ENCODE assay signal across 8 mouse cellular contexts in the genomic region with DNA sequence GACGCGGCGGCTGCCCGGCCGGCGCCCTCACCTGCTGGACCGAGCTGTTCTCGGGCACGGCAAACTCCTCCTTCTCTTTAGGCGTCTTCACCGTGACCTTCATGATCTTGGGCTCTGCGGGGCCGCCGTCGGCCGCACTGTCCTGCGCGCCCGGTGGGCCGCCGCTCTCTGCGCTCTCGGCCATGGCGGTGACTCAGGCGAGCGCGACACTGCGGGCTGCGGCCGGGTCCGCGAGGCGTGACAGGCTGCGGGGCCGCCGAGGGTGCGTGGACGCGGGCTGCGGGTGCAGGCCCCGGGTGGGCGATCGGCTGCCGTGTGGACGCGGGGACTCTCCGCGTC. TPM values are rescaled to one million over a fixed set of nuclear protein-coding genes. Genes with fewer than 3 reads are reported as not detected.
DNase-seq lines count a peak whose midpoint lies in the region; ATAC-seq and TF ChIP-seq lines count a peak whose summit lies in the region.

No protein-coding gene starts in this region.

- H3K4me1 ChIP-seq in heart, embryonic 12.5 days (replicated peaks) = peaks cover 31% of the 10 kb centered on the region
- H3K4me1 ChIP-seq in E14TG2a.4 (replicated peaks; ENCODE audit: low read depth, low read length) = peaks cover 51% of the 10 kb centered on the region
- peaks cover 41% of the 10 kb centered on the region for H3K4me1 ChIP-seq in forebrain, embryonic 13.5 days
- peaks cover 25% of the 10 kb centered on the region for H3K4me1 ChIP-seq in liver, embryonic 16.5 days (ENCODE audit: control insufficient read depth, low read depth, low read length)

- no peaks in the 10 kb centered on the region for H3K36me3 ChIP-seq in heart, embryonic 12.5 days
- H3K36me3 ChIP-seq in E14TG2a.4 (ENCODE audit: insufficient read depth, low read length) = peaks cover 25% of the 10 kb centered on the region; the same call in 1 of the 2 replicates
- H3K36me3 ChIP-seq in forebrain, embryonic 13.5 days (ENCODE audit: poor library complexity, severe bottlenecking) = no peaks in the 10 kb centered on the region
- no peaks in the 10 kb centered on the region for H3K36me3 ChIP-seq in liver, embryonic 16.5 days (ENCODE audit: control insufficient read depth, insufficient read depth)

- H3K4me2 ChIP-seq in heart, embryonic 12.5 days = peak overlapping the region; percentile 84
- peak overlapping the region; percentile 82 for H3K4me2 ChIP-seq in forebrain, embryonic 13.5 days
- H3K4me2 ChIP-seq in liver, embryonic 16.5 days (ENCODE audit: low read depth, low read length) = peak overlapping the region; percentile 95

- peak overlapping the region; percentile 73 for H3K4me3 ChIP-seq in heart, embryonic 12.5 days
- H3K4me3 ChIP-seq in E14TG2a.4 (replicated peaks; ENCODE audit: low read length) = peak overlapping the region; percentile 91
- H3K4me3 ChIP-seq in forebrain, embryonic 13.5 days = peak overlapping the region; percentile 98
- peak overlapping the region; percentile 99 for H3K4me3 ChIP-seq in liver, embryonic 16.5 days (ENCODE audit: low read depth, low read length)

- H3K27ac ChIP-seq in heart, embryonic 12.5 days (ENCODE audit: poor library complexity, severe bottlenecking) = peak overlapping the region; percentile 70
- peak overlapping the region; percentile 77 for H3K27ac ChIP-seq in forebrain, embryonic 13.5 days
- H3K27ac ChIP-seq in liver, embryonic 16.5 days (ENCODE audit: low read length) = peak overlapping the region; percentile 87

- peak; percentile 73 for ATAC-seq in heart, embryonic 12.5 days (ENCODE audit: insufficient number of reproducible peaks, low FRiP score)
- ATAC-seq in forebrain, embryonic 13.5 days = no peak; the same call in 1 of the 2 replicates
- peak; percentile 57 for ATAC-seq in liver, embryonic 16.5 days (ENCODE audit: low read depth)

- DNase-seq in heart, adult 9 months (ENCODE audit: low spot score in 2 of 2) = no peak
- no peak for DNase-seq in adrenal gland, postnatal 10 days
- no peak for DNase-seq in spleen, postnatal 36 days (ENCODE audit: low spot score in 2 of 2)
- no peak for DNase-seq in frontal cortex, adult 2 months (ENCODE audit: extremely low spot score in 1 of 2, low spot score in 1 of 2)

- H3K27me3 ChIP-seq in heart, embryonic 12.5 days (replicated peaks) = 0 out of 2 replicates have a peak, but pooled peaks cover 3% of the 10 kb centered on the region
- H3K27me3 ChIP-seq in E14TG2a.4 (ENCODE audit: insufficient read depth, low read length) = peaks cover 8% of the 10 kb centered on the region; the same call in 1 of the 2 replicates
- 0 out of 2 replicates have a peak, but pooled peaks cover 2% of the 10 kb centered on the region for H3K27me3 ChIP-seq in forebrain, embryonic 13.5 days
- H3K27me3 ChIP-seq in liver, embryonic 16.5 days (ENCODE audit: control insufficient read depth, insufficient read depth, low read depth, low read length) = no peaks in the 10 kb centered on the region

- no peaks in the 10 kb centered on the region for H3K9me3 ChIP-seq in heart, embryonic 12.5 days (replicated peaks)
- H3K9me3 ChIP-seq in E14TG2a.4 (ENCODE audit: low read length) = no peaks in the 10 kb centered on the region
- H3K9me3 ChIP-seq in forebrain, embryonic 13.5 days (replicated peaks) = no peaks in the 10 kb centered on the region
- H3K9me3 ChIP-seq in liver, embryonic 16.5 days (replicated peaks; ENCODE audit: control insufficient read depth, low read length) = no peaks in the 10 kb centered on the region

- TF ChIP-seq CTCF in E14TG2a.4 (conservative IDR thresholded peaks at IDR 0.05; ENCODE audit: low read length) = no peak

- H3K9ac ChIP-seq in heart, embryonic 12.5 days = peak overlapping the region; percentile 93
- H3K9ac ChIP-seq in forebrain, embryonic 13.5 days = peak overlapping the region; percentile 98
- peak overlapping the region; percentile 99 for H3K9ac ChIP-seq in liver, embryonic 16.5 days (ENCODE audit: low read depth, low read length)

- under 1% methylated on average over 48 of the region's 48 CpGs for WGBS in heart, embryonic 12.5 days
- WGBS in forebrain, embryonic 13.5 days = 0% methylated on average over 36 of the region's 48 CpGs
- WGBS in liver, embryonic 16.5 days (ENCODE audit: insufficient replicate concordance) = under 1% methylated on average over 48 of the region's 48 CpGs

RNA-seq across cellular contexts. Expression of a gene that starts 0.2 kb away (rescaled TPM):
- 104 and 108 TPM in 2 replicates for polyA plus RNA-seq in heart, embryonic 12.5 days (2016; fragmentation: Nextera tagmentation; extraction: Ambion mirVana)
- 123 TPM in 2 replicates for polyA plus RNA-seq in forebrain, embryonic 13.5 days (2015; fragmentation: Nextera tagmentation; extraction: Ambion mirVana)
- polyA plus RNA-seq in liver, embryonic 16.5 days (2015; fragmentation: Nextera tagmentation; extraction: Ambion mirVana) = 36.2 and 38.0 TPM in 2 replicates
- total RNA-seq in adrenal gland, postnatal 10 days (2021) = 10 to 100 TPM; 89.6 to 93.1 TPM
- 106 and 107 TPM in 2 replicates for polyA plus RNA-seq in frontal cortex, adult 2 months (2012; rRNA removed)

RNA-seq across cellular contexts. Expression of a gene that starts 57.8 kb away (rescaled TPM):
- 25.4 and 28.9 TPM in 2 replicates for polyA plus RNA-seq in heart, embryonic 12.5 days (2016; fragmentation: Nextera tagmentation; extraction: Ambion mirVana)
- polyA plus RNA-seq in forebrain, embryonic 13.5 days (2015; fragmentation: Nextera tagmentation; extraction: Ambion mirVana) = 66.5 and 73.2 TPM in 2 replicates
- polyA plus RNA-seq in liver, embryonic 16.5 days (2015; fragmentation: Nextera tagmentation; extraction: Ambion mirVana) = 18.3 and 18.9 TPM in 2 replicates
- total RNA-seq in adrenal gland, postnatal 10 days (2021) = 10 to 100 TPM; 43.8 to 48.6 TPM
- 21.2 and 23.2 TPM in 2 replicates for polyA plus RNA-seq in frontal cortex, adult 2 months (2012; rRNA removed)
